Mouse (Mus musculus) thymus, postnatal 14 days (tissue): ENCODE measurements at regions not wholly inside any gene's neighbourhood (a gene's known extent, or its start where the extent isn't known, plus 50 kb on each side); places are given as distances from the start of the nearest gene placed in this dataset.
"Not testable (repeated sequence)": the region's sequence is repeated elsewhere in the genome, so short reads cannot be mapped to it uniquely, and the experiment has no call there.

Source experiments
- DNase-seq: peaks from one replicate; pipeline ENCODE4 v3.0.0; 2021

GRCm38 (mm10) chr3:134330943-134331342 is 94.7 kb downstream of the Cxxc4 start:
- no peak for DNase-seq

DNA sequence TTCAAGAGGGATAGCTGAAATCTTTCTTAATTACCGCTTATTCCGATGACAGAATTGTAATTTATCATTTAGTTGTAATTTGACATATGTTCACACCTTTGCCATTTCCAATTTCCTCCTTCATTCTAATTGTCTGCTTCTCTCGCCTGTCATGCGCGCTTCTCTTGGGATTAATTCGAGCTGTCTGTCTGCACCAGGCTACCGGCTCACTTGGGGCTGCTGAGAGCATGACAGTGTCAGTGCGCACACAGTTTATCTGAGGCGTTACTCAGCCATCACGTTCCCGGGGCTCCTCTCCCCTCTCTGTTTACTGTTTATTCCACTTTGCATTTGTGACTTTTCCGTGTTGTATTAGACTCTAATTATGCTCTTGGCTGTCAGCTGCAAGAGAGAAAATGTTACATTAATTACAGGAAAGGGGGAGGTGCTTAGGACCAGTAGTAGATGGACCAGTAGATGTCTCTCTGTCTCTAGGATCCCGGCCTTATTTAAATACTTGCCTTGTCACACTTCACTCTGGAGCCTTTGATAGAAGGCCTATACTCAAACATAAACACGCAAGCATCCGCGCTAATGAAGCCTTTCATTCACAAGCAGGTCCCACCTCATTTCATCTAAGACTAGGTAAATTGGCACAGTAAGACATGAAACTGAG is 95.3 kb downstream of the Cxxc4 start:
- no peak for DNase-seq

DNA sequence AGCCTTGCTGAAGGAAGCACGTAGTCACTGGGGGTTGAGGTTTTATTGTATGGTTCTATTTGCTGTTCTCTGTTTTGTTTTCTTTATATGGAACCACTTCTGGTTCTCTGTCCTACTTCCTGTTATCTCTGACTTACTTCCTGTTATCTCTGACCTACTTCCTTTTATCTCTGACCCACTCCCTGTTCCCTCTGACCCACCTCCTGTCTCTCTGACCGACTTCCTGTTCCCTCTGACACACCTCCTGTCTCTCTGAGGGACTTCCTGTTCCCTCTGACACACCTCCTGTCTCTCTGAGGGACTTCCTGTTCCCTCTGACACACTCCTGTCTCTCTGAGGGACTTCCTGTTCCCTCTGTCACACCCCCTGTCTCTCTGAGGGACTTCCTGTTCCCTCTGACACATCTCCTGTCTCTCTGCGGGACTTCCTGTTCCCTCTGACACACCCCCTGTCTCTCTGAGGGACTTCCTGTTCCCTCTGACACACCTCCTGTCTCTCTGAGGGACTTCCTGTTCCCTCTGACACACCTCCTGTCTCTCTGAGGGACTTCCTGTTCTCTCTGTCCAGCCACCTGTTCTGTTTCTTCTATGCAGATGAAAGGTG is 102.9 kb downstream of the Cxxc4 start:
- not testable (repeated sequence) for DNase-seq

DNA sequence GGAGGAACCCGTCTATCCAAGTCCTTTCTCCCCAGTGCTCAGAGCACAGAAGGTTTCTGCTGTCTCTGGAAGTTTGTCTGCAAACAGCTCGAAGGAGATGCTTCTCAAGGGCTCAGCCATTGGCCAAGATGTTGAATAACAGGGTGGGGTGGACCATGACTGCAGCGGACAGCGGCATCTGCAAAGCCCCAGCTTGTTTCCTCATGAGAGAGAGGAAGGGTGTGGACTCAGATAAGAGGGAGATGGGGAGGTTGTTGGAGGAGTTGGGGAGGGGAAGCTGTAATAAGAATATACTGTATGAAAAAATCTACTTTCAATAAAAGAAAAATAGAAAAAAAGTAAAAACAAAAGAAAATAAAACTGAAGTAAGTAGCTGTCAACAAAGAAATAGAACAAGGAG is 129.7 kb downstream of the Cxxc4 start:
- no peak for DNase-seq

DNA sequence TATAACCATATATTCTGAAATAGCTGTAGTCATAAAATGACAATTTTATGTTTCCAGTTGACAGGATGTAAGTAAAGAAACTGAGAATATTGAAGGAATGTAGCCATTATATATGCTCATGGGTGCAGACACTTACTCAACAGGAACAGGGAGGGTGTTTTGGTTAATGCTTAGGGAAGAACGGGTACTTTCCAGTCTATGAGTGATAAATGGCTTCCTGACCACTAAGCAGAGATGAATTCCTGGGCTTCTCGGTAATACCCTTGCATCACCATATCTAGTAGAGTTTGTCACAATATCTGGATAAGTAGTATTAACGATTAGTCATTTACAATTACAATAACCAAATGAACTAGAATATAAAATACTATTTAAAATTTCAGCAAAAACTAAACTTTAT is 130.5 kb downstream of the Cxxc4 start:
- no peak for DNase-seq

- no peak for DNase-seq
Measured at GRCm38 (mm10) chr3:134368591-134368990, 132.3 kb downstream of the Cxxc4 start.

DNA sequence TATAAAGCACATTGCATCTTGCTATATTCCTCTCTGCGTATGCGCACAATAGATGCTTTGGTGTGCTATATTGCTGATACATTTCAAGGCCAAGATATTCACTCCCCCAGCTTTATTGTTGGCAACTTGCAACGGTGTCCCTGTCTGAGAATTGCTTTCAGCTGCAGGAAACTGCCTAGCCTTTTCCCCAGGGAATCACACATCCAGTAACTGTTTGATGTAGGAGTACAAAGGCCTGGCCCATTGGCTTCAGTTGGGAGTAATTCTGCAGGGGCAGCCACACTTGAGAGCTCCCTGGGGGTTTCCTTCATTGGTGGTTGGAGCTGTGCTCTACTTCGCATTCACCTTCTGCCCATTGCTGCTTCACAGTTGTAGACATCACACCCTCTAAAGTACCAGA is 132.8 kb downstream of the Cxxc4 start:
- no peak for DNase-seq

- no peak for DNase-seq
Measured at GRCm38 (mm10) chr3:134379549-134379948, 143.3 kb downstream of the Cxxc4 start.

DNA sequence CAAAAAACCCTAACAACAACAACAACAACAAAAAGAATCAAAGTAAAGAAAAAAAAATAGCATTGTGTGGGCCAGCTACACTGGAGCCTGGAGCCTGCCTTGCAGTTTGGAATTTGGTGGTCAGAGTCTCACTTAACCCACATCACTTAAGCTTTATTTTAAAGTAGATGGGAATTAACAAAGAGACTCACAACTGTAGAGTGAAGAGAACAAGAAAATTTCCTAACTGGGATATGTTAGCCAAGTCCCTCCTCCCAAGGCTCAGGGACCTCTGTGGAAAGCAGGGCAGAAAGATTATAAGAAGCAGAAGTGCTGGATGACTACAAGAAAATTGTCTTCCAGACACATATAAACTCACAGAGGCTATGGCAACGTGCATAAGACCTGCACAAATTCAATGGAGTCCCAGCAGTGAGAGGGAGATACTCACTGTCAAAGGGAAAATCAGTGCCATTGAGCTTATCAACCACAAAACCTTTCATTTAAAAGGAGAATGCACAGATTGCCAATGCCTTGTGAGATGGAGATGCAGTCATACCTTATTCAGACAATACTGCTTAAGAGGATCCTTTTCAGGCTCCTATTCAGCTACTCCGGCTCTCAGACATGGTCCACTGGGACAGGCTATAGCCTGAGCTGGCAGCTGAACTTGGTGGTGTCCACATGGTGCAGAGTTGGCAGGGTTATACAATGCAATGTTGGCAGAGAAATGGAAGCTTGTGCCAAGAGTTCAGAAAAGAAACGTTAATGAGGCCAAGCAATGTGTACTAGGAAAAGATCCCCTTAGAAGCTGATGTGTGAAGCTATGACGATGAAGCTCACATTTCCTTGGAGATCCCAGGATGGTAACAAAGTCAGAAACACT is 154.4 kb downstream of the Cxxc4 start:
- DNase-seq = no peak

DNA sequence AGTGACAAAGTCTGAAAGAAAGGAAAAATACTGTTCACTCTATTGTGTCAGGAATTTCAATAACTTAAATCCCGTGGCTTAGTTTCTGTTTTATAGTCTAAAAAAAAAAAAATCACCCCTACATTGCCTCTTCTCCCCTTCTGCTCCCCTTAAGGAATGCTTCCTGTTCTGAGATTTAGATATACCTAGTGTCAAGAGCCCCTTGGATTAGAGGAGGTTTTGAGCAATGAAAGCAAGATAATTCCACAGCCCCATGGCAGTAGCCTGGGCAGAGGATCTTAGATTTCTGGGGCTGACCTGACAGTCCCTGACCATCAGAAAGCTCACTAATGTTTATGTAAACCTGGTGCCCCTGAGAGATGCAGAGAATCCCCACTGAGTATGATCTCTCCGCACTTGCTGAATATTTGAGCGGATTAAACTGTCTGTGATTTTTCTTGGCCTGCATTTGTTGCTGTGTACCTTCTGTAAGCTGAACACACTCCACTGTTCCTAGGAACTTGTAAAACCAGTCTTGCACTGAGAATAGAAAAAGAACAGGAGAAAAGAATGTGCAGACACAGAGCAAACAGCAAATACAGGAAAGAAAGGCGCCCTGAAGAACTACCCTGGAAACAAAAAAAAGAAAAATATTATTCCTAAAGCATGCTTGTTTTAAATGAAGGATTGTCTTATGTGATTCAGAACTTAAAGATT is 164.3 kb downstream of the Cxxc4 start:
- DNase-seq = no peak

- no peak for DNase-seq
Measured at GRCm38 (mm10) chr3:134415606-134416328, 179.5 kb downstream of the Cxxc4 start.

DNA sequence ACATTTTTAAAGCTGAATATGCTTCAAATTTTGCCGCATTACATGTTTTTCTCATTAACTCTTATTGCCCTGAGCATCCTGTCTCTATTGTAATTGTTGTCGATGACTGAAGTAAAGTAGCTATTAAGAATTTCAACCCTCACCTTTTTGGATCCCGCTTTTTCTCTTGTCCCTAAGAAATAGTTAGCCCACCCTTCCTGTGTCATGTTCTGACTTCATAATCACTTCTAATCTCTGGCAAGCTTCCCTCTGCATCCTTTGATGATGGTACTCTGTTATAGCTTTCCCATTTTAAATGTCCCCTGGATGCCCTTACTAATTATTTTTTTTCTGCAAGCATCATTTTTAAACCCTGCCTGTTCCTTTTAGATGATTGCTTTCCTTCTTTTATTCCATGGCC is 191.3 kb downstream of the Cxxc4 start:
- DNase-seq = no peak

GRCm38 (mm10) chr3:134466611-134467010 is 230.3 kb downstream of the Cxxc4 start:
- DNase-seq = no peak

- DNase-seq = no peak
Measured at GRCm38 (mm10) chr3:134487280-134487679, 251.0 kb downstream of the Cxxc4 start.

DNA sequence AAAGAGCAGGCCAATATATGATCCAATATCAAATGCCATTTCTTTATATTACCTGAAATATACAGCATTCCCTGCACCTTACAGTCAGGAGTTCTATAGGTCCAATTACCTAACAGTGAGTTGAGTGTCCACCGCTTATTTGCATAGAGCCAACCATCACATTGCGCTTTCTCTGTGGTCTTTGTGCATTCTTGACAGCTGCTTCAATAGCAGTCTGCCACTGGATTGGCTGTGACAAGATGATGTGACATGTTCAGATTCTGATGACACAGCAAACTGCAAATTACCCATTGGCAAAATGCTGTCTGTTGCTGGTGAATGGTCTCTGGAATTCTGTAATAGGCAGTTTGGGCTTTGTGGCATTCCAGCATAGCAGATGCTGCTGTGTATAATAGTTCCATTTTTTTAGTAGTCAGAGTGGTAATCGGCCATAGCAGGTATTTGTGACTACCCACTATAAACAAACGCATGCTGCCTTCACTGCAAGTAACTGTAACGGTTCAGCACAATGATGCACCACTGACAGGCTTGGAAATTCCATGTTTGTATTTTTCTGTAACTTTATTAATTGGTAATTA is 253.8 kb downstream of the Cxxc4 start:
- DNase-seq = no peak

- DNase-seq = no peak
Measured at GRCm38 (mm10) chr3:134509702-134510101, 273.4 kb downstream of the Cxxc4 start.

GRCm38 (mm10) chr3:134525795-134526194 is 289.5 kb downstream of the Cxxc4 start:
- DNase-seq = no peak

- no peak for DNase-seq
Measured at GRCm38 (mm10) chr3:134560144-134560543, 268.7 kb upstream of the Tacr3 start.

GRCm38 (mm10) chr3:134578759-134579158 is 250.0 kb upstream of the Tacr3 start:
- DNase-seq = no peak

- no peak for DNase-seq
Measured at GRCm38 (mm10) chr3:134588630-134589029, 240.2 kb upstream of the Tacr3 start.

DNA sequence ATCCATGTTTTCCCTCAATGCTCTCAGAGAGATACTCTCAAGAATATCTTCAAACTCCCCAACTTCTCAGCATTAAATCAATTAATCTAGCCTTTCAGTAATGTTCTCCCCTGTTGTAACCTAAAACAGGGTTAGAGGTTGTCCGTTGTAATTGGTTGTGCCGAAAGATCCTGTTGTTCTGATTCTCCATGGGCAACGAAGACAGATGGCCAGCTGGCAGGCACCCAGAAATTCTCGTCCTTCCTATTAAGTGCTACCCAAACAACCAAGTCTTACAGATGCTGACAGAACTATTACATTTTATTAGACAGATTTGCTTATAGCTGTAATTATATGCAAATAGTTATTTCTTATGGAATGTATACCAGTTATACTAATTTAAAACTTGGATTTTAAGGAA is 225.9 kb upstream of the Tacr3 start:
- no peak for DNase-seq

DNA sequence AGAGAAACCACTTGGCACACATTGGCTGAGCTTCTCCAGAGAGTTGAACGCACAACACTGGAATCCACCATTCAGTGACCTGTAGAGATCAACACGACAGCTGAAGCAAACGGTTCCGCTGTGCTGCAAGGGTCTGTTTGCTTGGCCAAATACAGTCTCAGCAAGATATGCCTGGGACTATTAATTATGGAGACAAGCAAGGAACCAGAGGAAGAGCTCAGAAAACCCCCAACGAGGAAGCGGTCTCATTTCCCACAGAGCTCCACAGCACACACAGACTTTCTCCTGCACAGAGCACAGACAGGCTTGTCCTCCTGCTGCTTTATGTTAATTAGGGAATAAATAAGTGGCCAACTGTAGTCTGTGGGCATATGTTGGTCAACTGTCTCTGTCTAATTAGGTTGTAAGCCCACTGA is 223.4 kb upstream of the Tacr3 start:
- DNase-seq = no peak
